Mouse (Mus musculus): ENCODE data around the gene Prl2c1. TPM values are rescaled to one million over a fixed set of nuclear protein-coding genes. Genes with fewer than 3 reads are reported as not detected.

The Prl2c1 gene
- not detected in 2 replicates for polyA plus RNA-seq (2012; rRNA removed)

GRCm38 (mm10) chr13:27849042-27849441 is at the start of gene Prl2c1:
TSS of gene Prl2c1 (plus strand) at chr13:27849342.

GRCm38 (mm10) chr13:27801354-27801753 is 47.8 kb upstream of the Prl2c1 start, which contains the start of gene Prl2a1:
TSS of gene Prl2a1 (plus strand) at chr13:27801654.

Other genes with a start within 250 kb of the Prl2c1 start
- gene Prl7b1, start 238.8 kb upstream of the Prl2c1 start, polyA plus RNA-seq (2012; rRNA removed): not detected in 2 replicates
- gene Prl7a1, start 206.8 kb upstream of the Prl2c1 start, polyA plus RNA-seq (2012; rRNA removed): not detected in 2 replicates
- not detected in 2 replicates for gene Prl7a2, start 181.3 kb upstream of the Prl2c1 start, polyA plus RNA-seq (2012; rRNA removed)
- gene Prl7d1, start 132.6 kb upstream of the Prl2c1 start, polyA plus RNA-seq (2012; rRNA removed): not detected in 2 replicates
- not detected in 2 replicates for gene Prl7c1, start 68.5 kb upstream of the Prl2c1 start, polyA plus RNA-seq (2012; rRNA removed)
- gene Prl2a1, start 47.7 kb upstream of the Prl2c1 start, polyA plus RNA-seq (2012; rRNA removed): not detected in 2 replicates
- gene Prl4a1, start 166.9 kb downstream of the Prl2c1 start, polyA plus RNA-seq (2012; rRNA removed): not detected in 2 replicates